Mouse (Mus musculus) ovary, postnatal 14 days (tissue): ENCODE measurements around the gene Manbal.
"Not testable (repeated sequence)": the region's sequence is repeated elsewhere in the genome, so short reads cannot be mapped to it uniquely, and the experiment has no call there.

Experiments used
- DNase-seq: peaks from one replicate; pipeline ENCODE4 v3.0.0; 2022; ENCODE audit warnings: low spot score

Gene Manbal

DNA sequence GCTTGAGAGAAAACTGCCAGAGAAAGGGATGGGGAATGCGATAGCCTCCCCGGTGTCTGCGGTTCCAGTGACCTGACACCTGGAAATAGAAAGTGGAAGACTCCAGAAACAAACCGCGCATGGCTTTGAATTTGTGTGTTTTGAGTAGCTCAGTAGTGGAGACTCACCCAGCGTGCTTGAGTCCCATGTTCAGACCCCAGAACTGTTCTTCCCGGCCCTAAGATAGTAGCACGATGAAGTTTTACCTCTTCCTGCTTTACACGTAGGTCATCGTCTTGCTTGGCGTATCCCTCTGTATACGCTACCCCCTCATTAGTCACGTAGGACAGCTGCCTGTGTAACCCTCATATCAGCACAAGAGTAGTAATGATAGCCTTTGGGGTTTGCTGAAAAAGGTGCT lies 597 bp downstream of the Manbal start:
- no peak for DNase-seq

DNA sequence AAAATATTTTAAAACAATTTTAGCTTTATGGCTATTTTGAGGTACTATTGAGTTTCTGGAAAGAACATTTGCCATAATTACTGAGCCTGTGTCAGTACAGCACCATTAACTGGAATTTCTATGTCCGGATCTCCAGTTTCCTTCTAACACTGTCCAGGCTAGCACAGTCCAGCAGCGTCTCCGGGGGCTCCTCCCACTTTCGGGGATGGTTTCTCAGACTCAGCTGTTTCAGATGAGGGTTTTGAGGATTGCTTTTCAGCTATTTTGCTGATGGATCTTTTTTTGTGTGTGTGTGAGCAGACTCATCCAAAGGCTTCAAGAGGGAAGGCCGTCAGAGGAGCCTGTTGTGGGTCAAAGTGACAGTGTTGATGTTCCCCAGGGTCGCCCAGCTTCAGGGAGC lies 4.3 kb downstream of the Manbal start:
- no peak for DNase-seq

DNA sequence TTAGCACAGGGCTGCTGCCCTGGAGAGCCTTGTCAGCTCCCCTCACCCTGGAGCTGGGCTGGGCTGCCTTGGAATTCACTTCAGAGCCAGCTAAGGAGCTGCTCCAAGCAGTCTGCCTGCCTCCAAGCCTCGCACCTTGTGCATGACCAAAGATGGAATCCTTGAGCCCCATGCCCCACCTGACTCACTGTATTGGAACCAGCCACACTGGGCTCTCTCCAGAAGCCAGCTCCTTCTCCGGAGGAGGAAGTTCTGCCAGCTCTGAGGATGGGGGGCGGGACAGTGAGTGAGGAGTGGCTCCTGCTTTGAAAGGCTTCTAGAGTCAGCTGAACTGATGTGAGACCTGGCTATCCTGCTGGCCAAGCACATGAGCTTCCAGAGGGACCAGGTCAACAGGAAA lies 6.3 kb downstream of the Manbal start:
- no peak for DNase-seq

DNA sequence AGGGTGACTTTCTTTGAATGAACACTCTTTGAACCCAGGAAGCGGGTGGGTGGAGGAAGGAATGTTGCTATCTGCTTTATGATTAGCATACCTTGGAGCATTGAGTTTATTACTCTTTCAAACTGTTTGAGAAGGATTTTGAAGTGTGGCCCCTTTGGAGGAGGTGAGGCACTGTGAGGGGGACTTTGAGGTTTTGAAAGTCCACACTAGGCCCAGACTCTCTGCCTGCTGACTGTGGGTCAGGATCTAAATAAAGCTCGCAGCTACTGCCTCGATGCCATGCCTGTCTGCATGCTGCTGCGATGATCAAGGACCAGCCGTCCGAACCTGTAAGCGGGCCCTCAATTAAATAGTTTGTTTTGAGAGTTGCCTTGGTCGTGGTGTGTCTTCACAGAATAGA lies 7.7 kb downstream of the Manbal start:
- DNase-seq = no peak

DNA sequence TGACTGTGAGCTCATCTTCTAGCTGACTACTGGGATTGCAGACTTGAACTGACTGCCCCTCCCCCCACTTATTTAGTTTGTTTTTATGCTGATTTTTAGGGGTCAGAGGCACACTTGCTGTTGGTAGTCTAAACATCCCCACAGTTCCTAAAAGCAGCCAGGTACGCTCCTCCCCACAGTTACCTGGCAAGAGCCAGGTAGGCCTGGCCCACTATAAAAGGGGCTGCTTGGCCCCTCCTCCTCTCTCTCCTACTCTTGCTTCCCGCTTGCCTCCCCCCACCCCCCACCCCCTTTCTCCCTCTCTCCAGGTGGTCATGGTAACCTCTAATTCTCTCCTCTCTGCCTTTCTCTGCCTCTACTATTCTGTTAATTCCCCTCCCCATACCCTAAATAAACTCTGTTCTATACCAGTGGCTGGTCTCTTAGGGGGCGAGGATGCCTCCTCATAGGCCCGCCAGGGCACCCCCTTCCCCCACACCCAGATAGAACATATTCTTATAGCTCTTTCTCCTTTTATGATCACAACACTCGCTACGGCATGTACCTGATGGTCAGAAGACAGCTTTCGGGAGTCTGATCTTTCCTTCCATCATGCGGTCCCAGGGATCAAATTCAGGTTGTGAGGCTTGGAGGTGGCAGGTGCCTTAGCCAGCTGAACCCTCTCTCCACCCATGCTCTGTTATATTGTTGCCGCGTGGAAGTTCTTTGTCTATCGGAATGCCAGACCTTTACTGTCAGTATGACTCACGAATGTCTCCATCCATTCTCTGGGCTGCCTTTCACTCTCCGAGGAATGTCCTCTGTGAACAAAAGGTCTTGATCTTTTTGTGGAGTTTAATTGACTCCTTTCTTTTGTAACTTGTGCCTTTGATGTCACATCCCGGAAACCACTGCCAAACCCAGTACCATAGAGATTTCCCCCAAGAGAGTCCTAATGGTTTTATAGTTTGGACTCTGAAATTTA lies 8.7 kb downstream of the Manbal start:
- DNase-seq = no peak

DNA sequence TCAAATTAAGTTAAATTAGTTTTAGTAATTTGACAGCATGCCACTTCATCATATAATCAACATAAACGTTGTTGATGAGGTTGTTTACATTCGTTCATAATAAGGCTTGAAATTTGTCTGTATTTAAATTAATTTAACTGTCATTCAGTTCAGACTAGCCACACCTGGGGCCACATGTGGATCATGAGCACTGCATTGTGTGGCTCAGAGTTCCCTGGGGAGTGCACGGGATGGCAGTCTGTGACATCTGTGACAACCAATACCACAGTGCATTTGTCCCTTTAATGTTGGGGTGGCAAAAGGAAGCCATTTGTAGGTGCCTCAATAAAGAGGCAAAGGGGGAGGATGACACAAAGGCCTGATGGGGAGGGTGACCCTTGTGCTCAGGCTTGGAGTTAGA lies 9.6 kb downstream of the Manbal start:
- no peak for DNase-seq

DNA sequence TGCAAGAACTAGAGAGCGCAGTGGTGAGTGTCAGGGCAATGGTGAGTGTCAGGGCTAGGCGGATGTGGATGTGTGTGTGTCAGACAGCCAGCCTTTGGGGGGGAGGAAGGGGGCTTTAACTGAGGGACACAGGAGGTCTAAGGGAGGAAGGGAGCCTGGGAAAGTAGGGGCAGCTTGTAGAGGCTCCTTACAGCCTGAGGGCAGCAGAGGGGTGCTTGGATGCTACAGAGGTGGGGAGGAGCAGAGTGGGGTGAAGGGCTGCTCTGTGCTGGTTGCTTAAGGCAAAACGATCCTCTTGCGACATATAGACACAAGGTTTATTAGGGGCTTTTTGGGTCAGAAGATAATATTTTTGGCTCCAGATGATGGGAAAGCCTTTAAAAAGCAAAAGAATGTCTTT lies 17.4 kb downstream of the Manbal start:
- DNase-seq = no peak

DNA sequence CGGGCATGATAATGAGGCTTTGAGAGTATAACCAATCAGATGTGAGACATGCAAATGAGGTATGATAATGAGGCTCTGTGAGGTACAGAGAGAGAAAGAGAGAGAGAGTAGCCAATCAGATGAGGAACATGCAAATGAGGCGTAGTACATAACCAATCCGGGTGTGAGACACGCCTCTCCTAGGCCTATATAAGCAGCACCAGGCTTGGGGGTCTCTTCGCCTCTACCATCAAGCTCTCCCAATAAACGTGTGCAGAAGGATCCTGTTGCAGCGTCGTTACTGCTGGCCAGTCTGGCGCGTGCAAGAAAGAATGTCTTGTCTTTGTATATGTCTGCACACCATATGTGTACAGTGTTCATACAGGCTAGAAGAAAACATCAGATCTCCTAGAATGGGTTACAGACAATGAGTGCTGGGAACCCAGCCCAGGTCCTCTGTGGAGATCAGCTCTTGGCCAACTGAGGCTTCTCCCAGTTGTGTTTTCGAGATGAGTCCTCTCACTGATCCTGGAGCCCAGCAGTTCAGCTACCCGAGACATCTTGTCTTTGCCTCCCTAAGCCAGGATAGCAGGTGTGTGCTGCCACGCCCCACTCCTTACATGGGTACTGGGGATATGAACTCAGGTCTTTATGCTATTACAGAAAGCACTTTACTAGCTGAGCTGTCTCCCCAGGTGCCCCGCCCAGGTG lies 21.7 kb downstream of the Manbal start:
- not testable (repeated sequence) for DNase-seq

DNA sequence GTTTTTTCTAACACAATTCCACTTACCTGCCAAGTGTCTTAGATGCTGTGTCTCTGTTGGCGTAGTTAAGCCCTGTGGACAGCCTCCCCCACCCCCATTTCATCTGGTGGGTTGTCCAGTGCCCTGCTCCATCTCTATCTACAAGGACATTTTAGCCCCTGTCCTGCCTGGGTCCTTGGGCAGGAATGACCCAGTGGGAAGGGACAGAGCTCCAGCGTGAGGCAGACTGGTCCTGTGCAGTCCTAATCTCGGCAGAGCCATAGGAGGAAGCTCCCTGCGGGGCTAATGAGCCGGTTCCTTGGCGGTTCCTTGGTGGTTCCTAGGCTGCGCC lies 22.2 kb downstream of the Manbal start:
- DNase-seq = no peak

DNA sequence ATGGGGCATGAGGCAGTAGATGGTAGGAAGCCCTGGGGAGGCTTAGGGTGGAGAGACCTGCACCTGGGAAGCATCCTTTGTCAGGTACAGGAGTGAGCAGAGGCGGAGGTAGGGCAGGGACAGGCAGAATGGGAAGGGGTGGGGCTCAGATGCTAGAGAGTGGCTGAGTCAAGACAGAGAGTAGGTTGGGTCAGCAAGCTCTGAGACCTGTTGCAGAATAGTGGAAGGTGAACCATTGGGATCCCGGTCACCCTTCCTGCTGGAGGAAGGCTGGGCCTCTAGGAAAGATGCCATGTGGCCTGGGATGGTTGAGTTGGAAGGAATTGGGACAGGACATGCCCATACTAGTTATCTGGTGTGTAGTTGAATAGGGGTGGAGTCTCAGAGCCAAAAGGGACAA lies 24.9 kb downstream of the Manbal start:
- no peak for DNase-seq

DNA sequence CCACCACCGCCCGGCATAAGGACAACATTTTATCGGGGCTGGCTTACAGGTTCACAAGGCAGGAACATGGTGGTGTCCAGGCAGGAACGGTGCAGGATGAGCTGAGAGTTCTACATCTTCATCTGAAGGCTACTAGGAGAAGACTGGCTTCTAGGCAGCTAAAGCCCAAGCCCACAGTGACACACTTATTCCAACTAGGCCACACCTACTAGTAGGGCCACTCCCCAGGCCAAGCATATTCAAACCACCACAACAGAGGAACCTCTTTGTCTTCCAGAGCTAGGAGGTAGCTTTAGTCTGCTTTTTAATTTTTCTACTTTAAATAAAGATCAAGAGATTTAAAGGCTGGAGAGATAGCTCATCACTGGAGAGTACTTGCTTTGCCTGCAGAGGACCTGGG lies 26.2 kb downstream of the Manbal start:
- no peak for DNase-seq

DNA sequence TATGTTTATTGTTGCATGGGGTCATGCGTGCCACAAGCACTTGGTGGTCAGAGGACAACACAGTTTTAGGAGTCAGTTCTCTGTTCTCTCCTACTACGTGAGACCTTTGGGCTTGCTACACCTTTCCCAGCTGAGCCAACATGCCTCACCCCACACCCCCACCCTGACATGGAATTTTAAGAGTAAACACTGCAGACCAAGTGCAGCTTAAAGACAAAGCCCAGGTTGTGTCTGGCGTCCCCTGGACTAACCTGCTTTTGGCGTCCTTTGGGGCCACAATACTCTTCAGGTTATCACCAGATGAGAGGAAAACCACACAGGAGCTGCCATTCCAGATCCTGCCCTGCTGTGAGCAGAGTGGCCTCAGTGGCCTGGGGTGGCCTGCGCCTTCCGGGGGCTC lies 27.5 kb downstream of the Manbal start:
- DNase-seq = no peak

DNA sequence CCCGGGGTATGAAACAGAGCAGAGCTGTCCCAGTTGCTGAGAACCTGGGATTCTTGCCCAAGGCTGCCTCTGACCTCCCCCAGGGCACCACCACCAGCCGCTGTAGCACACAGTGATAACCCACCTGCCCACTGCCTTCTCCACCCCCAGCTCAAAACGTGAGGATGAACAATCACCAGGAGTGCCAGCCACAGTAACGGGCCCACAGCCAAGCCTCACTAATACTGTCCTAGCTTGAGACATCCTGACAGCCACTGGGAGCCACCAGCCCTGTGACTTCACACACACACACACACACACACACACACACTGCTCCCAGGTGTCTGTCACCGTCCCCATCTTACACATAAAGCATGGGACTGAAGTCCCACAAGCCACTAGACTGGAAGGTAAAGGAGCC lies 28.0 kb downstream of the Manbal start:
- DNase-seq = no peak

DNA sequence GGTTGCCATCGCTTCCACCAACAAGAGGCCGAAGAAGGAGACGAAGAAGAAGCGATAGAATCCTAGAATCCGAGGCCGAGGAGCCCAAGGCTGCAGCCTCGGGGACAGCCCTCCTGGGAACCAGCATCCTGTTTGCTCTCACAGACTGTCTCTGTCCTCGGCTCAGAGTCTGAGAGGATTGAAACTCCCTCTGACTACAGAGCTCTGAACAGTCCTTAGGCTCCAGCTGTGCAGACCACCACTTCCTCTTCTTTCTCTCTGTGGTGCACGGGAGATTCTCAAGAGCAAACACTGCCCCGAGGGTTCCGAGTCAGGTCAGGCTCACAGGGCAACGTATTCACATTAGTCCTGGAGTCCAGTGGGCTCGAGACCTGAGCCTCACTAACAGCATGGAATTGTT lies 28.6 kb downstream of the Manbal start:
- no peak for DNase-seq

DNA sequence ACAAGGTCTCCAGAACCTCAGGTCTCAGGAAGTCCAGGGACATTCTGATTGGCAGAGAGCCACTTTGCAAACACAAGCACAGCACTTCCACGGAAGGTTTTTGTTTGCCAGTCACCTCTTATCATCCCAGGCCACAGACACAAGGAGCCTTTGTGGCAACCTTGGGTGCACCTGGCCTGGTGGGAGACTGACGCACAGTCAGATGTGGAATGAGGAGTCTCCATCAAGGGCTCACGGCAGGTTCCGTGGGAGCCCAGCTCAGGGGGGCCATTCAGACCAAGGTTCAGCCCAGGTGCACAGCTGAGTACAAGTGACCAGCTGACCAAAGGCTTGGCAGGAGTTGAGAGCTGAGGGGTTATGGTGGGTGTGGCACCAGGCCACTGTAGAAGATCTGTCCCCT lies 30.0 kb downstream of the Manbal start:
- no peak for DNase-seq

DNA sequence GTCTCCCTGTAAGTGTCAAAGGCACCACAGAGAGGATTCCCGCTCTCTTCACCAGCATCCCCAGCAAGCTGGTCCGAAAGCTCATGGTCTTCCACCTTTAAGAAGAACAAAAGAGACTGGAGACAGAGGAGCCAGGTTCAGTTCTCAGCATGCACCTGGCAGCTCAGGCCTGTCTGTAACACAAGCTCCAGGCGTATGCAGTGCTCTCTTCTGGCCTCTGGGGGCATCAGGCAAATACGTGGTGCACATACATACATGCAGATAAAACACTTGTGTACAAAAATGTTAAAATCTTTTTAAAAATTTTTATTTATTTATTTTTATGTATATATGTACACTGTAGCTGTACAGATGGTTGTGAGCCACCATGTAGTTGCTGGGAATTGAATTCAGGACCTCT lies 31.1 kb downstream of the Manbal start:
- no peak for DNase-seq

DNA sequence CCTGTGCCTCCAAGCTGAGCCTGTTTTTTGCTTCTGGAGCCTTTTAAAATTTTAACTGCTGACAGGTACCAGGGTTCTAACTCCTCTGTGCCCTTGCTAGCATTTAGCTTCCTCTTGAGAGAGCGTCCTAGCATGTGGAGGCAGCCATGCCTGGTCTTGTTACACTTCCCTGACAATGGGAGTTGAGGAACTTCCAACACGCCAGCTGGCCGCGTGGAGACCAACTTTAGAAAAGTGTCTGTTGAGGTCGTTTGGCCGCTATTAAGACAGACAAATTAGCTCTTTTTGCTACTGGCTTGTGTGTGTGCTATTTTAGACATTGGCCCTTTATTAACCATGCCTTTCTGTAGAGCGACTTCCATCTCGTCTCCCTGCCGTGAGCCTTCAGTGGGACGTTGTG lies 32.4 kb downstream of the Manbal start:
- DNase-seq = no peak

DNA sequence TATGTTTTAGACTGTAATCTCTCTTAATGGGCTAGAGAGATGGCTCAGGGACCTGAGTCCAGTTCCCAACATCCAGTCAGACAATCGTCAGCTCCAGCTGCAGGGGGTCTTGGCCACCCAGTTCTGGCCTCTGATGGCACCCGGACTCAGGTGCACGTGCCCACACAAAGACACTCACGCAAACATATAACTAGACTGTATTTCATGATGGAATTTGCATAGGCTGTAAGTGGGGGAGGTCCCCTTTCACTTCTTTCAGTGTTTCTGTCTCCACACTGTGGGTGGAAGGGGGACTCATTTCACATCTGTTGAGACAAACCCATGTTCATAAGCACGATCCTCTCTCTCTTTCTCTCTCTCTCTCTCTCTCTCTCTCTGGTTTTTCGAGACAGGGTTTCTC lies 33.1 kb downstream of the Manbal start:
- no peak for DNase-seq

DNA sequence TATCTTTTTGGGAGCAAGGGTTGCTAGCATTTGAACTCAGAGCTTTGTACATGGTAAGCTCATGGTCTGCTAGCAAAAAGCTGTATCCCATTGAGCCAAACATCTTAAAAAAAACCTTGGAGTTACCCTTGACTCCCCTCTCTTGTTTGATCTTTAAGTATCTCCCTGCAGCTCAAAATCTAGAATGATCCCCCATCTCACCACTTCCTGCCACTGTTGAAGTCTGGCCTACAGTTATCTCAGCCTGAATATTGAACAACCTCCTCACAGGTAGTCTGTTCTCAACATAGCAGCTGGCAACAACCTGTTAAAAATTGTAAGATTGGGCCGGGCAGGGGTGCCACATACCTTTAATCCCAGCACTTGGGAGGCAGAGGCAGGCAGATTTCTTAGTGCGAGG lies 33.9 kb downstream of the Manbal start:
- DNase-seq = no peak

DNA sequence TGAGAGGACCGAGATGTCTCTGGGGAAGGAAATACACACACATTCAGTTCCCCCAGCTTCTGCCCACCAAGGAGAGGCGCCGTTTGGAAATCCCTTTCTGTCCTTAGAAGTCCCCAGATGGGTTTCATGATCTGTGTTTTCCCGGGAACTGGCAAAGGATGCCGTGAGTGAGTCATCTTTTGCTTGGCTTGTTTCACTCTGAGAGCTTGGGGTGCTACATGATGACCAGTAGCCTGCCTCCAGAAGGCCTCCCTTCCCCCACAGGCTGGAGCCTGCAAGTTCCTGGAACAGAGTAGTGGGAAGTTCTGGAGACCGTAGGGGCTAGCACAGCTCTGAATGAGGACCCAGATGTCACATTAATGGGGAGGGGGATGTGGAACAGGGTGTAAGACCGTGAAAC lies 40.2 kb downstream of the Manbal start:
- no peak for DNase-seq

DNA sequence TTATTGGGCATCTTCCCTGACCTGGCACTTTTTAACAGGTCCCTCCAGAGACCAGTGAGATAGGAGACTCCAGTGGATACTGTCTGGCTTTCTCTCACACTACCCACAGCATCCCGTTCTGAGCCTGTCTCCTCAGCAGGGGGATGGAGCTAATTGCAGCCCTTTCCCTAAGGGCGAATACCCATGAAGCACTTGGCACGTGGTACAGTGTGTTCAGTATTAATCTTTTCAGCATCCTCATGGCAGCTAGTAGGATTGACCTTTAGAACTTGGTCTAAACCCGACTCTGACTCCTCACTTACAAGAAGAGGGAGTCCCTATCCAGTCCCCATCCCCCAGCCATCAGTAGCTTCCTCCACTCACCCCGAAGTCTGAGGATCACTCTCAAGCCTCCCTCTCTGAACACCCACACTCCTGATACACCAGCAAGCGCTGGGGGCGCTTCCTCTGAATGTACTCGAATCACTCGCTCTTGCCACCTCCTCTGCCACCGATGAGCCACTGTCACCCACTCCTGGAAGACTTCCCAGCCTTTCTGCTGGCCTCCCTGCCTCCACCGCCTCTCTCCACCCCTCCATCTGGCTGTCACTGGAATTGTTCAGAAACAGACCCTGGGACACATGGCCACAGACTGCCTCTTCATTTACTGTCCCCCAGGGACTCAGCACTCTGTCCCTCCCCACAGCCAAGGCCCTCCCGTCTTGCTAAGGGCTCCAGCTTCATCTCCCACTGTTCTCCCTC lies 42.6 kb downstream of the Manbal start:
- no peak for DNase-seq

DNA sequence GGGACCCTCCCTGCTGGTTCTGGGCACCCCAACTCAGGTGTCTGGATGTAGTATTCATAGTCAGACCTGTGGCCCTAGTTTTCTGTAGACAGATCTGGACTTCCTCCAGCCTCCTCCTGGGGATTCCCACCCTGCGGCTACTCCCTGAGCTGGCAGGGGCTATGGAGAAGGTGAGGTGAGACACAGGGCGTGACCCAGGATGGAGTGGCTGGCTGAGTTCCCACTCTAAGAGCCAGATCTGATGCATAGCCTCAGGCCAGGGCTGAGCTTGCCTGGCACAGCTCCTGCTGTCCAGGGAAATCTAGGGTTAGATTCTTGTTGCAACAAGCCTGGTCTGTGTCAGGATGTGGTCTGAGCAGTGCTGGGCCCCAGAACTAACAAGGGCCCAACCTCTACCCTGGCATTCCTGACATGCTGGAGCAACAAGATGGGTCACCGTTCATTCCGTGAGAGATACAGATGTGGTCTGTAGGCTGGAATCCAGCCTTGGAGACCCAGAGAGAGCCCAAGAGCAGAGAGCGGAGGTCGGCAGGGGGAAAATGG lies 43.8 kb downstream of the Manbal start:
- no peak for DNase-seq

DNA sequence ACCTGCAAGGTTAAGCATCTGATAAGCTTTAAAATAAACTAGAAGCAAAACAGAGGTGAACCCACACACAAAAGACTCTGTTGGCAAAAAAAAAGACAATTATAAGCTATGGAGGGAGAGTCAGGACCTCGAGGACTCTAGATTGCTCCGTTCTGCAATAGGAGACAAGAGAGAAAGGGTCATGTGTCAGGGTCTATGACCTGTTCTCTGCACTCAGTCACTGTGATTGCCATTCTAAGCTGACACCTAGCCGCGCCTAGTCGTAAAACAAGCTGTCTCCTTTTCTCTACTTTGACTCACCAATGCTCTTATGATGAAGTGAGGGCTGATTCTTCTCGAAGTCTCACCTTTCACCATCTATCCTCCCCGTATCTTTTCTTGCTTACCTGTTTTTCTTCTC lies 45.1 kb downstream of the Manbal start:
- DNase-seq = no peak
